Mouse (Mus musculus) stomach, postnatal 0 days (tissue): ENCODE data around the gene Slit3. TPM values are rescaled to one million over a fixed set of nuclear protein-coding genes. Genes with fewer than 3 reads are reported as not detected.

Experiments
- ATAC-seq: fragments of 200-750 bp; cut with Nextera tagmentation; 2 replicates; pipeline ENCODE4 v1.8.0; 2017; ENCODE audit not compliant: low FRiP score, low TSS enrichment
- DNase-seq: peaks from one replicate; pipeline ENCODE4 v3.0.0-alpha.2; 2016; ENCODE audit warnings: low spot score
- H3K27ac ChIP-seq: fragments of 300-500 bp; sonication (generic); replicated peaks from 2 replicates; pipeline ENCODE4 v1.5.1; 2014; ENCODE audit warnings: mild to moderate bottlenecking, control low read depth
- H3K27me3 ChIP-seq: fragments of 300-500 bp; sonication (generic); 2 replicates; pipeline ENCODE4 v1.6.1; 2014; ENCODE audit warnings: low read length; ENCODE audit not compliant: control insufficient read depth, insufficient read depth
- H3K36me3 ChIP-seq: fragments of 300-500 bp; sonication (generic); 2 replicates; pipeline ENCODE4 v1.6.1; 2014; ENCODE audit warnings: low read length, mixed read lengths; ENCODE audit not compliant: control insufficient read depth, insufficient read depth
- H3K4me1 ChIP-seq: fragments of 300-500 bp; sonication (generic); replicated peaks from 2 replicates; pipeline ENCODE4 v1.6.1; 2014; ENCODE audit warnings: antibody characterized with exemption; ENCODE audit not compliant: control insufficient read depth, insufficient read depth
- H3K4me2 ChIP-seq: fragments of 300-500 bp; sonication (generic); replicated peaks from 2 replicates; pipeline ENCODE4 v1.6.1; 2014; ENCODE audit warnings: low read depth, mild to moderate bottlenecking, control low read depth, moderate library complexity
- H3K4me3 ChIP-seq: fragments of 300-500 bp; sonication (generic); 2 replicates; pipeline ENCODE4 v1.5.1; 2014; ENCODE audit warnings: low read depth, low read length, control low read depth
- H3K9ac ChIP-seq: fragments of 300-500 bp; sonication (generic); 2 replicates; pipeline ENCODE4 v1.6.1; 2014; ENCODE audit warnings: mild to moderate bottlenecking, low read length, control low read depth, mixed read lengths
- H3K9me3 ChIP-seq: fragments of 300-500 bp; sonication (generic); 2 replicates; pipeline ENCODE4 v1.6.1; 2016; ENCODE audit warnings: low read length; ENCODE audit not compliant: control insufficient read depth
- CTCF ChIP-seq: IDR thresholded peaks from 2 replicates; pipeline ENCODE4 v1.5.1; 2016; ENCODE audit warnings: antibody characterized with exemption, low read depth, mild to moderate bottlenecking, moderate library complexity
- EP300 ChIP-seq: optimal IDR thresholded peaks from 2 replicates; pipeline ENCODE3; 2016; ENCODE audit warnings: antibody characterized with exemption
- WGBS: fragments of 180-500 bp; shearing (Covaris S2); extraction: QIAGEN DNeasy Blood & Tissue Kit; methylation state at CpG from one replicate; pipeline ENCODE4 v1.1.7; 2014; 5-methylcytosine and 5-hydroxymethylcytosine counted together
- polyA plus RNA-seq: library from polyadenylated mRNA; unstranded; fragments of >200 nt; fragmentation: Nextera tagmentation; extraction: Ambion mirVana; gene quantifications from 2 replicates; pipeline ENCODE4 v1.2.1, GENCODE M21; 2015

The Slit3 gene
- polyA plus RNA-seq, 1 experiment from 2014 or later, result 8.1 TPM

- Histone ChIP-seq H3K4me2 (no peak overlapping the region), H3K4me1 (no peaks in the 10 kb centered on the region), H3K4me3 (no peak overlapping the region), H3K9me3 (no peaks in the 10 kb centered on the region), H3K27ac (no peak overlapping the region), H3K36me3 (no peaks in the 10 kb centered on the region), H3K9ac (no peak overlapping the region), H3K27me3 (no peaks in the 10 kb centered on the region)
- 65% methylated on average over 3 of the region's 3 CpGs for WGBS
- no peak for DNase-seq
- no peak for TF ChIP-seq EP300
- no peak for TF ChIP-seq CTCF
- no peak for ATAC-seq
Measured at GRCm38 (mm10) chr11:35566686-35567085, 445.7 kb downstream of the Slit3 start.

- no peak overlapping the region for H3K9ac ChIP-seq
- no peak overlapping the region for H3K4me2 ChIP-seq
- TF ChIP-seq CTCF, result no peak
- no peak for TF ChIP-seq EP300
- H3K27ac ChIP-seq, result no peak overlapping the region
- WGBS, result 77% methylated on average over 6 of the region's 6 CpGs
- H3K27me3 ChIP-seq, result no peaks in the 10 kb centered on the region
- H3K9me3 ChIP-seq, result no peaks in the 10 kb centered on the region
- H3K4me1 ChIP-seq, result no peaks in the 10 kb centered on the region
- ATAC-seq (no peak), DNase-seq (no peak)
- H3K36me3 ChIP-seq, result no peaks in the 10 kb centered on the region
- H3K4me3 ChIP-seq, result no peak overlapping the region
Measured at GRCm38 (mm10) chr11:35569126-35569916, 448.3 kb downstream of the Slit3 start.

GRCm38 (mm10) chr11:35569957-35570356 is 448.9 kb downstream of the Slit3 start:
- DNase-seq (no peak), ATAC-seq (no peak)
- H3K4me1 ChIP-seq, result no peaks in the 10 kb centered on the region
- H3K4me2 ChIP-seq, result no peak overlapping the region
- H3K27ac ChIP-seq, result no peak overlapping the region
- TF ChIP-seq CTCF (no peak), EP300 (no peak)
- H3K36me3 ChIP-seq, result no peaks in the 10 kb centered on the region
- H3K9ac ChIP-seq, result no peak overlapping the region
- H3K27me3 ChIP-seq, result no peaks in the 10 kb centered on the region
- no peak overlapping the region for H3K4me3 ChIP-seq
- 84% methylated on average over 11 of the region's 11 CpGs for WGBS
- H3K9me3 ChIP-seq, result no peaks in the 10 kb centered on the region

- TF ChIP-seq CTCF (no peak), EP300 (no peak)
- no peak overlapping the region for H3K27ac ChIP-seq
- no peaks in the 10 kb centered on the region for H3K4me1 ChIP-seq
- H3K9me3 ChIP-seq, result no peaks in the 10 kb centered on the region
- ATAC-seq, result no peak
- no peaks in the 10 kb centered on the region for H3K36me3 ChIP-seq
- DNase-seq, result no peak
- 74% methylated on average over 3 of the region's 3 CpGs for WGBS
- no peaks in the 10 kb centered on the region for H3K27me3 ChIP-seq
- no peak overlapping the region for H3K9ac ChIP-seq
- no peak overlapping the region for H3K4me2 ChIP-seq
- H3K4me3 ChIP-seq, result no peak overlapping the region
Measured at GRCm38 (mm10) chr11:35571910-35572309, 450.9 kb downstream of the Slit3 start.

GRCm38 (mm10) chr11:35578796-35579195 is 457.8 kb downstream of the Slit3 start:
- no peak for TF ChIP-seq CTCF
- TF ChIP-seq EP300, result no peak
- no peak overlapping the region for H3K9ac ChIP-seq

GRCm38 (mm10) chr11:35582591-35582990 is 461.6 kb downstream of the Slit3 start:
- Histone ChIP-seq H3K36me3 (no peaks in the 10 kb centered on the region), H3K4me2 (no peak overlapping the region), H3K9ac (no peak overlapping the region), H3K4me3 (no peak overlapping the region), H3K27ac (no peak overlapping the region), H3K27me3 (no peaks in the 10 kb centered on the region), H3K4me1 (0 out of 2 replicates have a peak, but pooled peaks cover 3% of the 10 kb centered on the region), H3K9me3 (no peaks in the 10 kb centered on the region)
- WGBS, result 76% methylated on average over 5 of the region's 5 CpGs
- DNase-seq (no peak), ATAC-seq (no peak)
- TF ChIP-seq CTCF (no peak), EP300 (no peak)

More at GRCm38 (mm10) chr11:35578796-35579195, 457.8 kb downstream of the Slit3 start:
- Histone ChIP-seq H3K36me3 (no peaks in the 10 kb centered on the region), H3K27ac (no peak overlapping the region), H3K4me2 (no peak overlapping the region), H3K4me3 (no peak overlapping the region), H3K4me1 (no peaks in the 10 kb centered on the region), H3K27me3 (no peaks in the 10 kb centered on the region), H3K9me3 (no peaks in the 10 kb centered on the region)
- DNase-seq (no peak), ATAC-seq (no peak)
- 92% methylated on average over 10 of the region's 10 CpGs for WGBS
